Mouse (Mus musculus): Measurements from ENCODE around the gene Taar2. TPM values are rescaled to one million over a fixed set of nuclear protein-coding genes. Genes with fewer than 3 reads are reported as not detected.

Taar2 gene
- polyA plus RNA-seq, 1 experiment, result not detected

GRCm38 (mm10) chr10:23963444-23963843, 25.1 kb downstream of the Taar2 start:
- Histone ChIP-seq H3K4me1 (ENCODE audit: control insufficient read depth, insufficient read depth, low read length) (peaks cover 2% of the 10 kb centered on the region; the same call in 1 of the 2 replicates), H3K27ac (ENCODE audit: insufficient read depth, low read length) (no peak overlapping the region), H3K27me3 (ENCODE audit: control insufficient read depth, insufficient read depth, low read length) (no peaks in the 10 kb centered on the region), H3K4me3 (replicated peaks; ENCODE audit: insufficient read depth, low read depth, low read length) (no peak overlapping the region)
- TF ChIP-seq CTCF (IDR thresholded peaks at IDR 0.05; ENCODE audit: borderline replicate concordance, insufficient read depth, low read depth, low read length) (no peak), POLR2A (IDR thresholded peaks at IDR 0.05; ENCODE audit: borderline replicate concordance, insufficient read depth, low read length) (no peak)
- WGBS, result 12% methylated on average over 3 of the region's 3 CpGs
- DNase-seq, result no peak

GRCm38 (mm10) chr10:23964921-23965610, 26.7 kb downstream of the Taar2 start:
- TF ChIP-seq POLR2A (IDR thresholded peaks at IDR 0.05; ENCODE audit: borderline replicate concordance, insufficient read depth, low read length), result no peak
- TF ChIP-seq CTCF (IDR thresholded peaks at IDR 0.05; ENCODE audit: borderline replicate concordance, insufficient read depth, low read depth, low read length), result no peak
- no peaks in the 10 kb centered on the region for H3K4me1 ChIP-seq (ENCODE audit: control insufficient read depth, insufficient read depth, low read length)
- no peaks in the 10 kb centered on the region for H3K27me3 ChIP-seq (ENCODE audit: control insufficient read depth, insufficient read depth, low read length)
- no peak overlapping the region for H3K4me3 ChIP-seq (replicated peaks; ENCODE audit: insufficient read depth, low read depth, low read length)
- 92% methylated on average over 6 of the region's 6 CpGs for WGBS
- no peak for DNase-seq
- no peak overlapping the region for H3K27ac ChIP-seq (ENCODE audit: insufficient read depth, low read length)

- no peak within 1 kb of the TSS for H3K4me3 ChIP-seq (replicated peaks; ENCODE audit: insufficient read depth, low read depth, low read length)
- TF ChIP-seq POLR2A (IDR thresholded peaks at IDR 0.05; ENCODE audit: borderline replicate concordance, insufficient read depth, low read length), result no peak
- TF ChIP-seq CTCF (IDR thresholded peaks at IDR 0.05; ENCODE audit: borderline replicate concordance, insufficient read depth, low read depth, low read length), result no peak
- 64% methylated on average over 11 of the region's 11 CpGs for WGBS
Observed at GRCm38 (mm10) chr10:23970656-23971165, 32.3 kb downstream of the Taar2 start, which contains the start of gene Taar5. TSS of gene Taar5 (plus strand) at chr10:23970706.

GRCm38 (mm10) chr10:23971256-23971655, 32.9 kb downstream of the Taar2 start:
- Histone ChIP-seq H3K27me3 (ENCODE audit: control insufficient read depth, insufficient read depth, low read length) (no peaks in the 10 kb centered on the region), H3K27ac (ENCODE audit: insufficient read depth, low read length) (no peak overlapping the region), H3K4me3 (replicated peaks; ENCODE audit: insufficient read depth, low read depth, low read length) (no peak overlapping the region), H3K4me1 (ENCODE audit: control insufficient read depth, insufficient read depth, low read length) (peaks cover 15% of the 10 kb centered on the region)
- TF ChIP-seq CTCF (IDR thresholded peaks at IDR 0.05; ENCODE audit: borderline replicate concordance, insufficient read depth, low read depth, low read length), result no peak
- TF ChIP-seq POLR2A (IDR thresholded peaks at IDR 0.05; ENCODE audit: borderline replicate concordance, insufficient read depth, low read length), result no peak
- 24% methylated on average over 5 of the region's 5 CpGs for WGBS
- DNase-seq, result peak in 1 of 2 experiments; percentile 18

More at GRCm38 (mm10) chr10:23970656-23971165, 32.3 kb downstream of the Taar2 start, which contains the start of gene Taar5:
- Histone ChIP-seq H3K27me3 (ENCODE audit: control insufficient read depth, insufficient read depth, low read length) (no peaks in the 10 kb centered on the region), H3K27ac (ENCODE audit: insufficient read depth, low read length) (no peak within 1 kb of the TSS), H3K4me1 (ENCODE audit: control insufficient read depth, insufficient read depth, low read length) (peaks cover 15% of the 10 kb centered on the region)
- no peak for DNase-seq

- TF ChIP-seq POLR2A (IDR thresholded peaks at IDR 0.05; ENCODE audit: borderline replicate concordance, insufficient read depth, low read length) (no peak), CTCF (IDR thresholded peaks at IDR 0.05; ENCODE audit: borderline replicate concordance, insufficient read depth, low read depth, low read length) (no peak)
- DNase-seq, result no peak
- H3K4me1 ChIP-seq (ENCODE audit: control insufficient read depth, insufficient read depth, low read length), result peaks cover 5% of the 10 kb centered on the region; the same call in 1 of the 2 replicates
- 40% methylated on average over 4 of the region's 4 CpGs for WGBS
- no peaks in the 10 kb centered on the region for H3K27me3 ChIP-seq (ENCODE audit: control insufficient read depth, insufficient read depth, low read length)
- H3K27ac ChIP-seq (ENCODE audit: insufficient read depth, low read length), result no peak overlapping the region
- no peak overlapping the region for H3K4me3 ChIP-seq (replicated peaks; ENCODE audit: insufficient read depth, low read depth, low read length)
Observed at GRCm38 (mm10) chr10:23977958-23978357, 39.6 kb downstream of the Taar2 start.

GRCm38 (mm10) chr10:23978901-23979705, 40.7 kb downstream of the Taar2 start:
- no peak overlapping the region for H3K27ac ChIP-seq (ENCODE audit: insufficient read depth, low read length)
- no peak overlapping the region for H3K4me3 ChIP-seq (replicated peaks; ENCODE audit: insufficient read depth, low read depth, low read length)
- WGBS, result 37% methylated on average over 16 of the region's 16 CpGs
- no peak for TF ChIP-seq POLR2A (IDR thresholded peaks at IDR 0.05; ENCODE audit: borderline replicate concordance, insufficient read depth, low read length)
- peak; percentile 64 for TF ChIP-seq CTCF (IDR thresholded peaks at IDR 0.05; ENCODE audit: borderline replicate concordance, insufficient read depth, low read depth, low read length)
- peak; percentile 51 to 53 for DNase-seq
- peaks cover 5% of the 10 kb centered on the region; the same call in 1 of the 2 replicates for H3K4me1 ChIP-seq (ENCODE audit: control insufficient read depth, insufficient read depth, low read length)
- no peaks in the 10 kb centered on the region for H3K27me3 ChIP-seq (ENCODE audit: control insufficient read depth, insufficient read depth, low read length)

GRCm38 (mm10) chr10:23985546-23985945, 47.2 kb downstream of the Taar2 start, which contains the start of gene Taar6:
TSS of gene Taar6 (minus strand) at chr10:23985646.
- WGBS, result 62% methylated on average over 8 of the region's 8 CpGs
- no peak for DNase-seq
- Histone ChIP-seq H3K27me3 (ENCODE audit: control insufficient read depth, insufficient read depth, low read length) (no peaks in the 10 kb centered on the region), H3K4me3 (replicated peaks; ENCODE audit: insufficient read depth, low read depth, low read length) (no peak within 1 kb of the TSS), H3K4me1 (ENCODE audit: control insufficient read depth, insufficient read depth, low read length) (no peaks in the 10 kb centered on the region), H3K27ac (ENCODE audit: insufficient read depth, low read length) (no peak within 1 kb of the TSS)
- TF ChIP-seq CTCF (IDR thresholded peaks at IDR 0.05; ENCODE audit: borderline replicate concordance, insufficient read depth, low read depth, low read length) (no peak), POLR2A (IDR thresholded peaks at IDR 0.05; ENCODE audit: borderline replicate concordance, insufficient read depth, low read length) (no peak)

Measured in cerebellum, adult 2 months (tissue).